Mouse (Mus musculus) CH12.LX (cell line): ENCODE results near the gene Sphk1. TPM values are rescaled to one million over a fixed set of nuclear protein-coding genes. Genes with fewer than 3 reads are reported as not detected.

Experiments used
- DNase-seq: peaks from one replicate; pipeline ENCODE4 v3.0.0-alpha.2; 2013; ENCODE audit errors: extremely low read depth
- H3K27ac ChIP-seq: 2 replicates; pipeline ENCODE4 v1.5.1; 2012; ENCODE audit warnings: low read depth, mild to moderate bottlenecking, control low read depth, moderate library complexity; ENCODE audit not compliant: insufficient read depth
- H3K27me3 ChIP-seq: replicated peaks from 2 replicates; pipeline ENCODE3; 2012; ENCODE audit warnings: inconsistent platforms
- H3K36me3 ChIP-seq, 2 experiments: replicated peaks in 1 of 2; 2 replicates each; pipeline versions ENCODE3 to v1.6.1; 2012; ENCODE audit warnings: inconsistent platforms in 1 of 2, low read length in 1 of 2, mild to moderate bottlenecking in 1 of 2, mixed read lengths in 1 of 2, moderate library complexity in 1 of 2; ENCODE audit not compliant: control insufficient read depth in 1 of 2, insufficient read depth in 1 of 2
- H3K4me1 ChIP-seq, 2 experiments: 2 replicates each; pipeline ENCODE4 v1.6.1; 2012; ENCODE audit warnings: inconsistent platforms in 1 of 2, moderate library complexity in 1 of 2; ENCODE audit not compliant: insufficient read depth in 2 of 2, control insufficient read depth in 1 of 2
- H3K4me2 ChIP-seq: 2 replicates; pipeline ENCODE4 v1.6.1; 2012; ENCODE audit warnings: low read depth, mild to moderate bottlenecking, control low read depth; ENCODE audit not compliant: poor library complexity, insufficient read depth, severe bottlenecking
- H3K4me3 ChIP-seq, 3 experiments: fragments of 150-350 bp in 1 of 3; sonication (generic) in 1 of 3; replicated peaks in 1 of 3; 2 replicates each; pipeline versions ENCODE3 to v1.5.1; 2011 to 2012; ENCODE audit warnings: low read depth in 2 of 3, low read length in 2 of 3, mild to moderate bottlenecking in 2 of 3, moderate library complexity in 2 of 3, control low read depth in 1 of 3, improper control_type of control experiment in 1 of 3, inconsistent platforms in 1 of 3, mixed read lengths in 1 of 3; ENCODE audit not compliant: poor library complexity in 1 of 3
- H3K79me2 ChIP-seq: replicated peaks from 2 replicates; pipeline ENCODE4 v1.6.1; 2012; ENCODE audit warnings: mild to moderate bottlenecking, moderate library complexity; ENCODE audit not compliant: control insufficient read depth, poor library complexity, insufficient read depth, severe bottlenecking; ENCODE audit errors: extremely low read depth
- H3K9ac ChIP-seq: 2 replicates; pipeline ENCODE4 v1.6.1; 2012; ENCODE audit warnings: low read depth, mild to moderate bottlenecking, control low read depth, moderate library complexity; ENCODE audit not compliant: insufficient read depth
- H3K9me3 ChIP-seq: replicated peaks from 2 replicates; pipeline ENCODE3; 2012; ENCODE audit warnings: low read length, inconsistent platforms, mixed read lengths
- CHD1 ChIP-seq: IDR thresholded peaks from 2 replicates; pipeline ENCODE4 v1.6.1; 2012; ENCODE audit warnings: low read depth, low read length, improper control_type of control experiment, inconsistent platforms
- CHD2 ChIP-seq: IDR thresholded peaks from 2 replicates; pipeline ENCODE4 v1.6.1; 2011; ENCODE audit warnings: low read length, improper control_type of control experiment
- CTCF ChIP-seq, 2 experiments: IDR thresholded peaks in 1 of 2; conservative IDR thresholded peaks in 1 of 2; 2 replicates each; pipeline ENCODE4 v1.5.1; 2011 to 2012; ENCODE audit warnings: low read depth in 2 of 2, low read length in 2 of 2, improper control_type of control experiment in 1 of 2, inconsistent platforms in 1 of 2, mild to moderate bottlenecking in 1 of 2, moderate library complexity in 1 of 2
- ELF1 ChIP-seq: IDR thresholded peaks from 2 replicates; pipeline ENCODE4 v1.6.1; 2014; ENCODE audit warnings: low read depth, mild to moderate bottlenecking, inconsistent platforms, low read length, improper control_type of control experiment
- ETS1 ChIP-seq: conservative IDR thresholded peaks from 2 replicates; pipeline ENCODE4 v1.6.1; 2012; ENCODE audit warnings: low read depth, mild to moderate bottlenecking, inconsistent platforms, low read length, improper control_type of control experiment, moderate library complexity
- GABPA ChIP-seq: IDR thresholded peaks from 2 replicates; pipeline ENCODE4 v1.6.1; 2012; ENCODE audit warnings: low read depth, low read length, improper control_type of control experiment, inconsistent platforms; ENCODE audit not compliant: insufficient replicate concordance
- HCFC1 ChIP-seq: IDR thresholded peaks from 2 replicates; pipeline ENCODE4 v1.6.1; 2012; ENCODE audit warnings: low read depth, mild to moderate bottlenecking, inconsistent platforms, low read length, improper control_type of control experiment
- JUN ChIP-seq: IDR thresholded peaks from 2 replicates; pipeline ENCODE4 v1.6.1; 2011; ENCODE audit warnings: low read depth, mild to moderate bottlenecking, low read length, improper control_type of control experiment, moderate library complexity; ENCODE audit not compliant: insufficient read depth
- JUND ChIP-seq: conservative IDR thresholded peaks from 2 replicates; pipeline ENCODE4 v1.6.1; 2011; ENCODE audit warnings: low read depth, low read length, improper control_type of control experiment
- MAFK ChIP-seq: IDR thresholded peaks from 2 replicates; pipeline ENCODE4 v1.6.1; 2011; ENCODE audit warnings: low read length, improper control_type of control experiment; ENCODE audit not compliant: insufficient replicate concordance
- MAX ChIP-seq: IDR thresholded peaks from 2 replicates; pipeline ENCODE4 v1.6.1; 2011; ENCODE audit warnings: low read length, improper control_type of control experiment
- MAZ ChIP-seq: IDR thresholded peaks from 2 replicates; pipeline ENCODE4 v1.6.1; 2012; ENCODE audit warnings: low read depth, mild to moderate bottlenecking, inconsistent platforms, low read length, improper control_type of control experiment, moderate library complexity
- MEF2A ChIP-seq: IDR thresholded peaks from 2 replicates; pipeline ENCODE4 v1.6.1; 2014; ENCODE audit warnings: low read depth, mild to moderate bottlenecking, inconsistent platforms, low read length, improper control_type of control experiment, borderline replicate concordance
- NELFE ChIP-seq: IDR thresholded peaks from 2 replicates; pipeline ENCODE4 v1.6.1; 2011; ENCODE audit warnings: low read depth, low read length, improper control_type of control experiment
- NRF1 ChIP-seq: IDR thresholded peaks from 2 replicates; pipeline ENCODE4 v1.6.1; 2014; ENCODE audit warnings: low read depth, mild to moderate bottlenecking, inconsistent platforms, low read length, improper control_type of control experiment, moderate library complexity
- PAX5 ChIP-seq: IDR thresholded peaks from 2 replicates; pipeline ENCODE4 v1.6.1; 2012; ENCODE audit warnings: low read length, inconsistent platforms, mixed read lengths
- POLR2AphosphoS2 ChIP-seq: IDR thresholded peaks from 2 replicates; pipeline ENCODE4 v1.6.1; 2011; ENCODE audit warnings: low read depth, low read length, improper control_type of control experiment
- RAD21 ChIP-seq: IDR thresholded peaks from 2 replicates; pipeline ENCODE4 v1.6.1; 2011; ENCODE audit warnings: low read depth, mild to moderate bottlenecking, low read length, improper control_type of control experiment, moderate library complexity
- SMC3 ChIP-seq: IDR thresholded peaks from 2 replicates; pipeline ENCODE4 v1.6.1; 2011; ENCODE audit warnings: low read depth, low read length, improper control_type of control experiment
- TBP ChIP-seq: conservative IDR thresholded peaks from 2 replicates; pipeline ENCODE4 v1.6.1; 2011; ENCODE audit warnings: low read depth, low read length, improper control_type of control experiment
- UBTF ChIP-seq: IDR thresholded peaks from 2 replicates; pipeline ENCODE4 v1.6.1; 2012; ENCODE audit warnings: low read depth, mild to moderate bottlenecking, inconsistent platforms, low read length, improper control_type of control experiment, moderate library complexity
- USF2 ChIP-seq: conservative IDR thresholded peaks from 2 replicates; pipeline ENCODE4 v1.6.1; 2011; ENCODE audit warnings: low read depth, low read length, improper control_type of control experiment
- ZKSCAN1 ChIP-seq: IDR thresholded peaks from 2 replicates; pipeline ENCODE4 v1.6.1; 2012; ENCODE audit warnings: low read depth, inconsistent platforms, low read length, improper control_type of control experiment, borderline replicate concordance
- ZNF384 ChIP-seq: IDR thresholded peaks from 2 replicates; pipeline ENCODE4 v1.6.1; 2012; ENCODE audit warnings: low read depth, low read length, improper control_type of control experiment, inconsistent platforms
- dilution Hi-C: fragments of 300-500 bp; cut with MboI; formaldehyde crosslinking; loops from 2 replicates; pipeline ENCODE4 v1.14.3; 2020; ENCODE audit warnings: low sequenced_read_pairs; ENCODE audit not compliant: extremely low pct_unique_long_range_greater_than_20kb, extremely low pct_ligation_motif_present
- in situ Hi-C: fragments of 300-500 bp; cut with MboI; formaldehyde crosslinking; loops from 3 replicates; pipeline ENCODE4 v1.14.3; 2019; ENCODE audit warnings: low sequenced_read_pairs, low pct_ligation_motif_present, low pct_unique_long_range_greater_than_20kb, mixed read lengths
- polyA plus RNA-seq: library from polyadenylated mRNA; unstranded; fragments of >175 nt; gene quantifications from 2 replicates; pipeline ENCODE4 v1.2.1, GENCODE M21; 2012; ENCODE audit warnings: low read depth; ENCODE audit not compliant: insufficient read length
- total RNA-seq, 2 experiments: library from RNA; depleted of rRNA; stranded (reverse); fragments of 300-350 nt in 1 of 2; fragments of >200 nt in 1 of 2; gene quantifications; 2 replicates each; pipeline ENCODE4 v1.2.3; 2012 to 2014

The Sphk1 gene
- total and polyA plus RNA-seq, 3 experiments = 0.50 to 2.1 (median 0.89) TPM

DNA sequence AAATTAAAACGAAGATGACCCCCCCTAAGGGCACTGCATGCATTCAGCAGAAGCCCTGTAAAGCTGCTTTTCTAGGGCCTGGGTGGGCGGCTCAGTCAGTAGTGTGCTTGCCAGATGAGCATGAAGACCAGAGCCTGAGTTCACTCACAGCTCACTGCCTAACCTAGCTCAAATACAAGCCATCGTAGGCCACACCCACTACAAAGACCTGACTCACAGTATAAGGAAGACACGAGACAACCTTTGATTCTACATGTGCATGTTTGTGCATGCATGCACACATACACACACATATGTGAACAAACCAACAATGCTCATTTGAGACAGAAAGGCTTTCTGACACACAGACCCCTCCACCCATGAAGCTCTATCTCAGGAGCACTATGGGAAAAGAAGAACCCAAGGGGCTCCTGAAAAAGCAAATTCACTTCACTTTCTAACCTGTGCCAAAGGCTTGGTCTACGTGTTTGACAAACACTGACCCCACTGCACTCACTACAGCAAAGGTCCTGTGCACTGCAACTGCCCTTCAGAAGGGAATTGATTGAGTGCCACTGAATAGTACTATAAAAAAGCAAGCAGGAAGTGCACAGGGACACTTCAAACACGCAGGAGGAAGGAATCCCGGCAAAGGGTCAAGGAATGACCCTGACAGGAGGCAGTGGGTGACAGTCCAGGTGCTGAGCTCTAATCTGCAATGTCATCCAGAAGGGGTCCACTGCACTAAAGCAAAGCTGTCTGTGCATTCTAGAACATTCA lies 34.7 kb downstream of the Sphk1 start:
- Histone ChIP-seq H3K9ac (no peak overlapping the region), H3K4me3 (no peak overlapping the region), H3K79me2 (peaks cover 11% of the 10 kb centered on the region), H3K9me3 (no peaks in the 10 kb centered on the region), H3K4me1 (peaks cover 4 to 80% of the 10 kb centered on the region in 2 experiments; a peak in 3 of 4 replicates), H3K4me2 (no peak overlapping the region), H3K27ac (no peak overlapping the region), H3K36me3 (peaks cover 0 to 44% of the 10 kb centered on the region in 2 experiments), H3K27me3 (no peaks in the 10 kb centered on the region)
- dilution Hi-C loops = no loop called here
- no peak for TF ChIP-seq TBP
- no peak for TF ChIP-seq CTCF (conservative IDR thresholded peaks at IDR 0.05 in 1 of 2, IDR thresholded peaks at IDR 0.05 in 1 of 2; ENCODE audit: low read depth in 2 of 2, low read length in 2 of 2)
- no peak for TF ChIP-seq ZKSCAN1
- TF ChIP-seq UBTF = no peak
- no peak for TF ChIP-seq GABPA
- TF ChIP-seq ELF1 = no peak
- no peak for TF ChIP-seq CHD1
- TF ChIP-seq CHD2 = no peak
- TF ChIP-seq SMC3 = no peak
- TF ChIP-seq RAD21 = no peak
- TF ChIP-seq HCFC1 = no peak
- TF ChIP-seq PAX5 = no peak
- in situ Hi-C loops = loop anchor here (10.0 kb wide), 1 partner anchor 239 kb away; no protein-coding TSS in a partner anchor
- DNase-seq = no peak

DNA sequence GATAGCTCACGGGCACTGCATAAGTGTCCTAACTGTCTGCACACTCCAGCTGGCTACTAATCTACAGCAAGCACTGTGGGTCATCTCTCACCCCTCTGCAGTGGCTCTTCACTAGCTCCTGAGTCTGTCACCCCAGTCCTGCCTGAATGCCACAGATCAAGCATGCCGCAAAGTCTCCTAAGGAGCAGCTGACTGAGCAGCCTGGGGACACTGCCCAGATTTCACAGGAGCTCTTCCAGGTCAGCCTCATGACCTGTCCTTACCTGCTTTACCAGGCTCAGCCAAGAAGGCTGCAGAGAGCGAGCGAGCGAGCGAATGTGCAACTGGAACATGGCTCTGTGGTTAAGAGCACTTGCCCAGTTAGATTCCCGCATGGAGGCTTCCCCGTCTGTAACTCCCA lies 36.8 kb downstream of the Sphk1 start:
- in situ Hi-C loops = loop anchor here (10.0 kb wide), 1 partner anchor 237 kb away; no protein-coding TSS in a partner anchor

DNA sequence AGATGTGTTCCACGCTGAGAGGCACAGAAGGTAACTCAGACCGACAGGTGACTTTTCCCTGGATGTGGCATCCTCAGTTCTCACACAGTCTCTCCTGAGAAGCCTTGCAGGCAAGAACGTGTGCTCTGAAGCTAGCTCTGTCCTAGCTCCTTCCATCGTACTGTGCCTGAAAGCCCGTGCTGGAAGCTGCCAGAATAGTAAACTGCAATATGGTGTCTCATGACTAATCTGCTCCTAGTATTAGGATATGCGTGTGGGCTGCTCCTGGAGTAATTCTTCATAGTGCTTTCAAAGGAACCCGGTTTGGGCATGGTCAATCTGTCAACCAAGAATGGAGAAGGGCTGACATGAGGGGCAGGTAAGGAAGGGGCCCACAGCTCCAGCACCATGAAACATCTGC lies 40.1 kb downstream of the Sphk1 start:
- peaks cover 22 to 87% of the 10 kb centered on the region in 2 experiments for H3K4me1 ChIP-seq
- H3K36me3 ChIP-seq = peaks cover 0 to 41% of the 10 kb centered on the region in 2 experiments
- H3K9ac ChIP-seq = no peak overlapping the region
- H3K9me3 ChIP-seq = no peaks in the 10 kb centered on the region
- no peak overlapping the region for H3K27ac ChIP-seq
- in situ Hi-C loops = no loop called here
- DNase-seq = no peak
- no peaks in the 10 kb centered on the region for H3K27me3 ChIP-seq
- TF ChIP-seq MAFK = no peak
- no peak for TF ChIP-seq MAX
- no peak for TF ChIP-seq JUN
- TF ChIP-seq ETS1 = no peak
- TF ChIP-seq NELFE = no peak
- no peak for TF ChIP-seq USF2
- no peak for TF ChIP-seq ZKSCAN1
- TF ChIP-seq POLR2AphosphoS2 = no peak
- TF ChIP-seq MAZ = no peak
- TF ChIP-seq MEF2A = no peak
- no peak for TF ChIP-seq HCFC1
- no peak for TF ChIP-seq NRF1
- TF ChIP-seq SMC3 = no peak
- no peak for TF ChIP-seq PAX5
- TF ChIP-seq JUND = no peak
- no peak for TF ChIP-seq ZNF384
- TF ChIP-seq, all 38 proteins: peak for 0
- dilution Hi-C loops = no loop called here
- H3K4me2 ChIP-seq = no peak overlapping the region
- no peak overlapping the region for H3K4me3 ChIP-seq
- peaks cover 17% of the 10 kb centered on the region for H3K79me2 ChIP-seq

More for the DNA sequence above, 36.8 kb downstream of the Sphk1 start:
- no peak overlapping the region for H3K4me3 ChIP-seq
- peaks cover 0 to 49% of the 10 kb centered on the region in 2 experiments for H3K36me3 ChIP-seq
- DNase-seq = no peak
- no peak overlapping the region for H3K9ac ChIP-seq
- no peaks in the 10 kb centered on the region for H3K27me3 ChIP-seq
- no peaks in the 10 kb centered on the region for H3K9me3 ChIP-seq
- dilution Hi-C loops = no loop called here
- H3K79me2 ChIP-seq = peaks cover 6% of the 10 kb centered on the region
- TF ChIP-seq UBTF (no peak), TBP (no peak), MAX (no peak)
- peaks cover 9 to 80% of the 10 kb centered on the region in 2 experiments for H3K4me1 ChIP-seq
- H3K27ac ChIP-seq = no peak overlapping the region
- no peak overlapping the region for H3K4me2 ChIP-seq
